ENCODE assay signal across 11 mouse cellular contexts in the genomic region with DNA sequence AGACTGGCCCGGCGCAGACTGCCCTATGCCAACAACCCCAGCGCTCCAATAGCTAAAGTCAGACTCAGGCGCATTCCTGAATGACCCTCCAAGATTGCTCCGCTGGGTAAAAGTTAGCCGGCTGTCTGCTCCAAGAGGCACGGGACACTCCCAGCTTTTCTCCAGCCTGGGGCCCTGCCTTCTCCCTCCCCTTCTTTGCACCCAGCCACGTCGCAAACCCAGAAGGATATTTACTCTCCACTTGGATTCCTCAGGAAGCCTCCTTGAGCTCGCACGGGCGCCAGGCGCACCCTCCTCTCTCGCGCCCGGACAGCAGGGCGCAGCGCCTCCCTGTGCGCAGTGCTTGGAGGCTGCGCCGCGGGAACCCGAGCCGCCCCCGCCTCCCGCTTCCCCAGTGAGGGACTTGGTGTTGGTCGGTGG. TPM values are rescaled to one million over a fixed set of nuclear protein-coding genes. Genes with fewer than 3 reads are reported as not detected.
DNase-seq lines count a peak whose midpoint lies in the region; ATAC-seq and TF ChIP-seq lines count a peak whose summit lies in the region.
"Had no signal": no experiment of that assay in that cellular context is flagged by ENCODE, and none has a peak within 500 bp of the region (broad histone marks: within the 10 kb centered on the region; RNA-seq: fewer than 3 reads in every experiment).

No protein-coding gene starts in this region.

- no peaks in the 10 kb centered on the region for H3K36me3 ChIP-seq in heart, embryonic 15.5 days
- H3K36me3 ChIP-seq in embryonic facial prominence, embryonic 10.5 days (replicated peaks) = no peaks in the 10 kb centered on the region
- H3K36me3 ChIP-seq in intestine, postnatal 0 days (ENCODE audit: control insufficient read depth, insufficient read depth) = no peaks in the 10 kb centered on the region
- H3K36me3 ChIP-seq in midbrain, embryonic 15.5 days (replicated peaks) = no peaks in the 10 kb centered on the region
- H3K36me3 ChIP-seq: liver, embryonic 13.5 days had no signal

- peaks cover 34% of the 10 kb centered on the region for H3K4me1 ChIP-seq in heart, embryonic 15.5 days (replicated peaks)
- peaks cover 44% of the 10 kb centered on the region for H3K4me1 ChIP-seq in embryonic facial prominence, embryonic 10.5 days
- peaks cover 5% of the 10 kb centered on the region; the same call in 1 of the 2 replicates for H3K4me1 ChIP-seq in intestine, postnatal 0 days (replicated peaks; ENCODE audit: control insufficient read depth, insufficient read depth, low read length)
- H3K4me1 ChIP-seq in midbrain, embryonic 15.5 days = peaks cover 50% of the 10 kb centered on the region

- H3K27me3 ChIP-seq in heart, embryonic 15.5 days = peaks cover 94% of the 10 kb centered on the region
- H3K27me3 ChIP-seq in embryonic facial prominence, embryonic 10.5 days (replicated peaks; ENCODE audit: low read depth, poor library complexity, severe bottlenecking) = peaks cover 99% of the 10 kb centered on the region
- peaks cover 59% of the 10 kb centered on the region for H3K27me3 ChIP-seq in intestine, postnatal 0 days (replicated peaks; ENCODE audit: control insufficient read depth, insufficient read depth, low read length)
- peaks cover 78% of the 10 kb centered on the region for H3K27me3 ChIP-seq in midbrain, embryonic 15.5 days (replicated peaks)

- H3K9ac ChIP-seq in heart, embryonic 15.5 days = no peak overlapping the region
- H3K9ac ChIP-seq in intestine, postnatal 0 days (ENCODE audit: low read depth, low read length) = no peak overlapping the region
- H3K9ac ChIP-seq in midbrain, embryonic 15.5 days = no peak overlapping the region
- H3K9ac ChIP-seq: liver, embryonic 13.5 days had no signal

- H3K4me3 ChIP-seq in heart, embryonic 15.5 days = peak overlapping the region; percentile 45
- peak overlapping the region; percentile 54 for H3K4me3 ChIP-seq in embryonic facial prominence, embryonic 10.5 days
- H3K4me3 ChIP-seq in intestine, postnatal 0 days (ENCODE audit: low read depth, low read length) = peak overlapping the region; percentile 37
- H3K4me3 ChIP-seq in midbrain, embryonic 15.5 days = peak overlapping the region; percentile 45

- no peak overlapping the region for H3K27ac ChIP-seq in heart, embryonic 15.5 days
- H3K27ac ChIP-seq in embryonic facial prominence, embryonic 10.5 days (replicated peaks) = peak overlapping the region; percentile 24; the same call in 1 of the 2 replicates
- no peak overlapping the region for H3K27ac ChIP-seq in intestine, postnatal 0 days (ENCODE audit: low read depth, low read length)
- H3K27ac ChIP-seq in midbrain, embryonic 15.5 days = no peak overlapping the region
- H3K27ac ChIP-seq: liver, embryonic 13.5 days had no signal

- no peak for ATAC-seq in heart, embryonic 15.5 days (replicated peaks; ENCODE audit: insufficient number of reproducible peaks, insufficient read depth, low FRiP score, low read depth)
- ATAC-seq in intestine, postnatal 0 days = peak; percentile 26; the same call in 1 of the 2 replicates
- peak; percentile 41; the same call in 1 of the 2 replicates for ATAC-seq in midbrain, embryonic 15.5 days (replicated peaks)
- ATAC-seq in frontal cortex, adult (ENCODE audit: low TSS enrichment) = no peak

- TF ChIP-seq CTCF in intestine, postnatal 0 days (IDR thresholded peaks at IDR 0.05; ENCODE audit: low read depth) = no peak

- peak overlapping the region; percentile 68 for H3K4me2 ChIP-seq in heart, embryonic 15.5 days
- peak overlapping the region; percentile 66 for H3K4me2 ChIP-seq in intestine, postnatal 0 days (replicated peaks; ENCODE audit: low read depth)
- H3K4me2 ChIP-seq in midbrain, embryonic 15.5 days = peak overlapping the region; percentile 92

- no peak for DNase-seq in heart, postnatal 4 days
- DNase-seq in embryonic facial prominence, embryonic 10.5 days (ENCODE audit: low spot score) = peak; percentile 57
- DNase-seq in adrenal gland, postnatal 25 days = no peak
- no peak for DNase-seq in natural killer cell, adult 2 months (ENCODE audit: low spot score in 2 of 2)
- DNase-seq: liver, embryonic 13.5 days had no signal

- no peaks in the 10 kb centered on the region for H3K9me3 ChIP-seq in heart, embryonic 15.5 days (replicated peaks)
- H3K9me3 ChIP-seq in embryonic facial prominence, embryonic 10.5 days = no peaks in the 10 kb centered on the region
- no peaks in the 10 kb centered on the region for H3K9me3 ChIP-seq in intestine, postnatal 0 days (ENCODE audit: control insufficient read depth)
- H3K9me3 ChIP-seq in midbrain, embryonic 15.5 days = no peaks in the 10 kb centered on the region
- H3K9me3 ChIP-seq: liver, embryonic 13.5 days had no signal

- under 1% methylated on average over 27 of the region's 27 CpGs for WGBS in heart, embryonic 15.5 days
- under 1% methylated on average over 27 of the region's 27 CpGs for WGBS in embryonic facial prominence, embryonic 10.5 days
- WGBS in intestine, postnatal 0 days = 1% methylated on average over 26 of the region's 27 CpGs
- WGBS in midbrain, embryonic 15.5 days = under 1% methylated on average over 27 of the region's 27 CpGs

RNA-seq across cellular contexts. Expression of gene Shh, which starts 8.2 kb away (rescaled TPM):
- polyA plus RNA-seq in heart, embryonic 15.5 days (2015; fragmentation: Nextera tagmentation; extraction: Ambion mirVana) = 0.34 and 0.71 TPM in 2 replicates
- total RNA-seq in heart, postnatal 4 days (2021) = not detected
- 2.1 and 3.0 TPM in 2 replicates for polyA plus RNA-seq in embryonic facial prominence, embryonic 10.5 days (2016; fragmentation: Nextera tagmentation; extraction: Ambion mirVana)
- 0.18 and 0.23 TPM in 2 replicates for polyA plus RNA-seq in intestine, postnatal 0 days (2015; fragmentation: Nextera tagmentation; extraction: Ambion mirVana)
- polyA plus RNA-seq in midbrain, embryonic 15.5 days (2015; fragmentation: Nextera tagmentation; extraction: Ambion mirVana) = 1.1 and 1.4 TPM in 2 replicates
- 13.2 and 14.6 TPM in 2 replicates for total RNA-seq in adrenal gland, postnatal 25 days (2021)
- total RNA-seq: CH12.LX; common myeloid progenitor, adult 5-6 weeks had no signal
- polyA plus RNA-seq: liver, embryonic 13.5 days had no signal

Comparison
In these comparisons a context has a peak if more than half of its experiments do, and no peak if none do; other contexts are left out.
1. ATAC-seq: peak in intestine, postnatal 0 days (single experiment) and midbrain, embryonic 15.5 days (single experiment); none in heart, embryonic 15.5 days (single experiment) and frontal cortex, adult (single experiment).
2. Peak in every context shown above with its lines, with median percentiles within 50 percentile points of each other: H3K4me2 ChIP-seq and H3K4me3 ChIP-seq.